Mouse (Mus musculus) T-helper 17 cell (primary cell): ENCODE data around the gene Unkl.

Source experiments
- in situ Hi-C, 2 experiments: fragments of 300-600 bp; cut with MboI, MseI; formaldehyde crosslinking; loops; 1 replicate in 1 of 2; 2 replicates in 1 of 2; pipeline ENCODE4 v1.15.1; 2025; ENCODE audit warnings: high pct_unique_total_duplicates in 2 of 2

The Unkl gene

DNA sequence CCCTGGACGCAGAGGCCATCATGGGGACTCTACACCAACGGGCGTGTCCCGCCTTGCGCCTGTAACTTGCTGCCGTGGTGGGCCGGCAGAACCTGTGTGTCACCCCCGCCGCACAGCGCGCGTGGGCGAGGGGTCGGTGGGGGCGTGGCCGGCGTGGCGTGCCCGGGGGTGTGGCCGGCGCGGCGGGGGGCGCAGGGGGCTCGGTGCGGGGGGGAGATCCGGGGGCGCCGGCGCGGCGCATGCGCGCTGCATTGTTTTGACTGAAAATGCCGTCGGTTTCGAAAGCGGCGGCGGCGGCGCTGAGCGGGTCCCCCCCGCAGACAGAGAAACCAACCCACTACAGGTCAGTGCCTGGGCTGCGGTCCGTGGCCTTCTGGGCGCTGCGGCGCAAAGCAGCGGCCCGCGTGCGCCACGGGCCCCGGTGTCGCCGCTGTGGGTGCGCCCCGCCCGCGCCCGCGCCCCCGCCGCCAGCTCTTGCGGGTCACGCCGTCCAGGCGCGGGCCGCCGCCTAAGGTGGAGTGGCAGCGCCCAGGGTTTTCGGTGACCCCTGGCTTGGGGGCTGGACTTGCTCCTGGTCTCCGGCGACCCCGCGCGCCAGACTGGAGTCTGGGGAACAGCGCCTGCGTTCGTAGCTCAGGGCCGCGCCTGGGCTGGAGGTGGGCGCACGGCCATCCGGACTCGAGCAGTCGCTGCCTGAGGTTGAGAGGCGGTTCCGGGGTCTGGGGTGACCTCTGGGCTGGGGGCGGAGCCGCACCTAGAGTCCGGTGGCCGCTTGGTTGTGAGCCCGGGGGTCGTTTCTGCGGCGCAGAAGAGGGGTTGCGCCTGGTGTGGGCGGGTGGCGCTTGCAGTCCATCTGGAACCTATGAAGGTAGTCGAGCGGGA lies at the start of gene Unkl:
Gene Unkl (plus strand): TSS at position 248 of the 882 bp plus-strand sequence.
- in situ Hi-C loops = loop anchor here (5.0 kb wide), 2 partner anchors 39 to 84 kb away; partner anchors contain the start of gene Ube2i (in 1 of the 2)

DNA sequence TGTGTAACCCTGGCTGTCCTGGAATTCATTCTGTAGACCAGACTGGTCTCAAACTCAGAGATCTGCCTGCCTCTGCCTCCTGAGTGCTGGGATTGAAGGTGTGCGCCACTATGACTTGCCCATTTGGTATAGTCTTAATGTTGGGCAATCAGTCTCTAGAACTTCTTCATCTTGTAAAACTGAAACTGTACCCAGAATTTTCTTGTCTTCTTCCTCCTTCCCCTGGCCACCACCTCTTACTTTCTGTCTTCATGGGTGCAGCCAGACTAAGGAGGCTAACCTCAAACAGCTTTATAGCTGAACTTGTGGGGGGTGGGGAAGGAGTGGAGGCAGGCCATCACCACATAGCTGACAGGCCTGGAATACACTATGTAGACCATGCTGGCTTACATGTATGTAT lies 49.4 kb upstream of the Unkl start:
- in situ Hi-C loops = no loop called here

DNA sequence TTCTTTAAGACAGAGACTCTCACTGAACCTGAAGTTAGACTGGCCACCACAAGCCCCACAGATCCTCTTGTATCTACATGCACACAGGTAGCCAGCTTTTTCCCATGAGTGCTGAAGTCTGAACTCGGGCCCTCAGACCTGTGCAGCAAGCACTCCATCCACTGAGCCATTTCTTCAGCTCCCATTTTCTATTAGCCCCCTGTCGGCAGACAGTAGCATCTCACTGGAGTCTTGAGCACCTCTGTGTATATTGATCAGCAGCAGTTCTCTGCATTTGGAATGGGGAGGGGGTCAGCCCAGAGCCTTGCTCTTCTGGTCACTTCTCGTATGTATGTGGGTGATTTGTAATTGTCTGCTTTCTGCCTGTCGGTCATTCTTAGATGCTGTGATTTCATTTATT lies 48.2 kb upstream of the Unkl start:
- in situ Hi-C loops = no loop called here

DNA sequence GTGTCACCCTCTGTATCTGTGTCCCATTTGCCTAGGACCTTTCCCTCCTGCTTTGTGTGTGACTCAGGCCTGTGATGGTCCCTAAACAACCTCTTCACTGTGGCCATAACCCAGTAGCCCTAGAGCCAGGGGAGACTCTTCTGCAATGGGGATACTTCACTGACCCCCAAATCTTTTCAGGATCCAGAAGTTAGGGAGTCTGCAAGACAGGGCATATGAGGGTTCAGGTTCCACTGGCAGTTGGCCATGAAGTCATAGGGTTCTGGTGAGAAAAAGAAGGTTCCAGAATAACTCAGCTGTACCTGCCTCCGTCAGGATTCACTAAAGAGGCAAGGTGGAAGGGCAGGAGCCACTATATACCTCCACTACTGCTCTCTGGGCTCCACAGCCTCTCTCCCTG lies 26.0 kb upstream of the Unkl start, which contains the start of gene Ccdc154:
Gene Ccdc154 (plus strand): TSS at position 301 of the 400 bp plus-strand sequence.
- in situ Hi-C loops = no loop called here

DNA sequence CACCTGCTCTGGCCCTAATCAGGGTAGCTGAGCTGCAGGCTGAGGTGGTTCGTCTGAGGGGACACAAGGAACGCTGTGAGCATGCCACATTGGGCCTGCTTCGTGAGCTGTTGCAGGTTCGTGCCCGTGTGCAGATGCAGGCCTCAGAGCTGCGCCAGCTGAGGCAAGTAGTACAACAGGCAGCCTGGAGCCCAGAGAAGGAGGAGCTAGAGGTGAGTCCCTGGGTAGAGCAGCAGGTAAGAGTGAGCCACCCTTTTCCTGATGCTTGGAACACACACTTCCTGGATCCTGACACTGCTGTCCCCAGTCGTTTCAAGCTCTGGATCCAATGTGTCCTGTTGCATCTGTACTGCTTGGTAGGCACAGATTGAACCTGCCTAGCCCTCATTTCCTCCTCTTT lies 24.8 kb upstream of the Unkl start:
- in situ Hi-C loops = no loop called here

DNA sequence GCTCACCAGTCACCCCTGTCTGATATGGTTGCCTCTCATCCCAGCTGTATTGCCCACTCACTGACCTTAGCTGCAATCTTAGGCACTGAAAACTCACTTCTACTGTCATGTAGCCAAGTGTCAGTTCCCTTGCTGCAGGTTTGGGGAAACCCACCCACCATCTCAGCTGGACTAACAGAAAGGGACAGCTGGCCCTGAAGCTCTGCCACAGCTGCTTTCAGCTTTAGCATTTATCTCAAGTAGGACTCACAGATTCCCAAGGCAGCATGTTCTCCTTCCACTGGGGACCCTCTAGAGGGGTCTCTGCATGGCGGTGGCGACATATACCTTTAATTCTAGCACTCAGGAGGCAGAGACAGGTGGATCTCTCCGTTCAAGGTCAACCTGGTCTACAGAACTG lies 23.4 kb upstream of the Unkl start:
- in situ Hi-C loops = no loop called here

DNA sequence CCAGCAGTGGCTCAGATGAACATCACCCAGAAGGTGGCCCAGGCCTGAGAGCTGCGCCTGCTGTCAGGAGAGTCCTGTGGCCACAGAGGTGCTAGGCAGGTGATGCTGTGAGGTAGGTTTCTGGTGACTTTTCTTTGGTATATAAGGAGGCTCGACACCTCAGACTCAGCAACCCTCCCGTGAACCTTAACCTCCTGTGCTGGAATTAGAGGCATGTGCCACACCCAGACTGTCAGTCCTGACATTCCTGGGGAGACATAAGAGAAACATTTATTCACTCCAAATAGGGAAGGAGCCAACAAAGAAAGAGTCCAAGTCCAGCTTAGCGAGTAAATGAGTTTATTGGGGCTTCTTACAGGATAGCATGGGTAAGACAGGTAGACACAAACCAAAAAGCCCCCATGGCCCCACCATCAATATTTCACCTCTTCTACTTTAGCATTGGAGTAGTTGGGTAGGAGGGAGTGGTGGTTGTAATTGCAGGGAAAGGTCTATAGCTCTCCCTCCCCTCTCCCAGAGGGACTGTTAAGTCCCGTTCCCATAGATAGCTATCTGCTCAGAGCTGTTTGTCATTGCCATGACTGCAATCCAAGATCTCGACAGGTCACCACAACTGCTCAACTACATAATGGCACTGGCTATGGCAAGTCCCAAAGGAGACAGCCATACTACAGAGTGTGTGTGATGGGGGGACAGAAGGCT lies 22.1 kb upstream of the Unkl start:
- in situ Hi-C loops = no loop called here

DNA sequence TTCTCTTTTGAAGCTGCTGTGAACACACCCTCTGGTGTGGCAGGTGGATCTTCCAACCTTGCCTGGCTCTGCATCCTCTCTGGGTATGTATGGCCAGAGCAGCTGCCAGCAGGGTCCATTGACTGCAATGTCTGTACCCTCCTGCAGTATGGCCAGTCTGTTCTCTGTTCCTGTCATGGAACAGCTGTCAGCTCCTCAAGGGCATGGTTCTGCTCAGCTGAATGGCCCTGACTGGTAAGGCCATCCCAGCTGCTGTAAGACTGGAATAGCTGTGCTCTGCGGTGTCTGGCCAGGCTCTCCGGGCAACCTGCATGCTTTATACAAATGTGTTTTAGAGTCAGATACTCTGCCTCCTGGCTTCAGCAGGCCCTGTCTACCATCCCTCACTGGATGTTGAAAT lies 18.5 kb upstream of the Unkl start:
- in situ Hi-C loops = no loop called here

DNA sequence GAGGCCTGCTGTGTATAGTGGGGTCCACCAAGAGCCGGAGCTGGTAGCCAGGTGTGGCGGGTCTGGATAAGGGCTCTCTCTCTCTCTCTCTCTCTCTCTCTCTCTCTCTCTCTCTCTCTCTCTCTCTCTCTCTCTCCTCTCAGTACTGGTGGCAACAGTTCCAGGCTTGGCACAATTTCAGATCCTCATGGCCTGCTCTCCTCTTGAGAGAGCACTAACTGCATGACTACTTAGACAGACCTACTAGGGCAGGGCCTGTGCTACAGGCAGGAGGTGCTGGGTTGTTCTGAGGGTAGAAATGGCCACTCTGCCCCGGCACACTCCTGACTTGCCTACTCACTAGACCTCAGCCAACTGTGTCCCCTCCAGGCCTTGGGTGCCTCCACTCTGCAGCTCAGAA lies 15.6 kb upstream of the Unkl start:
- in situ Hi-C loops = no loop called here

DNA sequence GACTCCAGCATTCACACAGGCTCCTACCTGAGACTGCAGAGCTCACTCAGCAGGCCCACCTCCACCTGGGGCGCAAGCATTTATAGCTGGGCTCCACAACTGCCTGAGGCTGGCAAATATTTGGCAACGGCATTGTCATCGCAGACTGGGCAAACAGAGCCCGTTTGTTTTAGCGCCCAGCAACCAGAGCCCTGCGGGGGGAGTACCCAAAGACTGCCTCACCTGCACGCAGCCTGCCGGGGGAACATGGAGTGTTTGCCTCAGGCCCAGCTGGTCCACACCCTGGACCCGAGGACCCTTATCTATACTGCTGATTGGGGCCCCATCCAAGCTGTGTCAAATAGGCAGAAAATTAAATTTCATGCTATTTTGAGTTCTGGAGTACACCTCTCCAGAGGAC lies 12.8 kb upstream of the Unkl start, which contains the start of gene Gm38655:
Gene Gm38655 (minus strand): TSS at position 61 of the 400 bp plus-strand sequence.
- in situ Hi-C loops = no loop called here

DNA sequence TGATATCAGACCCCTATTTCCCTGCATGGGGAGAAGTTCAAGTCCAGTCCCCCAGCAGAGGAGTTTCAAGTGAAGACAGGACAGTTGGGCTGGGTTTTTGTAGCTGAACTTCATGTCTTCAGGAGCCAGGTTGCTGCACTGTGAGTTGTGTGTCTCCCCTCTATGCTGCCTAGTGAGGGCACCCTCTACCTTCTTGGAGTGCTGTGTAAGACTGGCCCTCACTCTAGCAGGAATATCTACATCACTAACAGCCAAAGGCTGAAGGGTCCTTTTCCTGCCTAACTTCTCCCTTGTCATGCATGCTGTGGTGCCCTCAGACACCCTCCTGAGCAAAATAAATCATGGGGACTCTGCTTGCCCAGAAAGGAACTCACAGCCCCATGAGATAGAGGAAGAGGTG lies 5.0 kb upstream of the Unkl start:
- in situ Hi-C loops = no loop called here

DNA sequence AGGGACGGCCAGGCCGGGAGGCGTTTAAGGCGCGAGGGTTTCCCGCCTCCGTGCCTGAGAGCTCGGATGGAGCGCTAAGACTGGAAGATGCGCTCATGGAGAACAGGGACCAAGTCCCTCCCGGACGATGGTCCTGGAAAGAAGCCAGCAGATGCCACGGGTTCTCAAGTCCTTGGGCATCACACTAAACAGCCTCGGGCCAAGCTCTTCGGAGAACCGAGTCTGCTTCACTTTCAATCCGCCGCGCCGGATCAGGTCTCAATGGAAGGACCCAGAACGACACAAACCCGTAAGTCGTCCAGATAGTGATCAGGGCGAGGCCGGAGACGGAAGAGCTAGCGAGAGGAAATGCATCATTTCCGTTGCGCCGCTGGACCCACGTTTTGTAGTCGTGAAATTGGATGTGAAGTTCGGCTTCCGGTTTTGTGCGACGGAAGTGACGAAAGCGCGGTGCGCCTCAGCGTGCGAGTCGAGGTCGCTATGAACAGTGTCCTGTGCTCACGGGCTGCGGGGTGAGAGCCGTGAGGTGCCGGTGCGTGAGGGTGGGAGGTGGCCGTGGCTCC lies 4.0 kb upstream of the Unkl start, which contains the start of gene BC003965:
Gene BC003965 (plus strand): TSS at position 426 of the 563 bp plus-strand sequence.
- in situ Hi-C loops = no loop called here

DNA sequence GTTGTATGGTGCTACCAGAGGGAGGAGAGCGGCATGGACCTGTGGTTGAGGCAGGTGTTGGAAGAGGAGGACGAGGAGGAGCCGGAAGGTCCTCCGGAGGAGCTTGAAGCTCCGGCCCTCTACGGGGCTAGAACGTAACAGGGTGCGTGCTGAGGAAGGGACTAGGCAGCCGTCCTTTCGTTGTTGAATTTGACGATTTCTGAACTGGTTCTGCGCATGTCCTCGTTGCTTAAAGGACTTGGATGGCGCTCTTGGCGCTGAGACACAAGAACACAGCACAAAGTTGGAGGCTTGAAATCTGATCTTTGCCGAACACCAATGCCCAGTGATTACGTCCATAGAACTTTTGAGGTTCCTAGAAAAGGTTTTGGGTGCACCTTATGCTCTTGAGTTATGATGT lies 3.2 kb upstream of the Unkl start:
- in situ Hi-C loops = loop anchor here (5.0 kb wide), 2 partner anchors 42 to 87 kb away; partner anchors contain the start of gene Ube2i (in 1 of the 2)

DNA sequence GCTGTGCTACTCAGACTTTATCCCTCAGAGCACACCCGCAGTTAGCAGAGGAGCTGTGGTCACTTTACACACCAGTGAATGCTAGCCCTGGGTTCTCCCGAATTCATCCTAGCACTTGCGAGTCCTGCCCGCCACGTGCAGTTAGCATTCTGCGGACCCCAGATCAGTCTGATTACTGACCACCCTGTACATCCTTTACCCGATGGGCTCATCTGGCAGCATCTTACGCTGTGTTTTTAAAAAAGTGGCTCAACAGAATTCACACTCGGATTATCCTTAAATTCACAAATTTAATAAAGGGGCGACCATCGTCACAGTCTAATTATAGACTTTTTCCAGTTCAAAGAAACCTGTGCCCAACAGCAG lies 430 bp upstream of the Unkl start:
- in situ Hi-C loops = loop anchor here (5.0 kb wide), 2 partner anchors 40 to 85 kb away; partner anchors contain the start of gene Ube2i (in 1 of the 2)

DNA sequence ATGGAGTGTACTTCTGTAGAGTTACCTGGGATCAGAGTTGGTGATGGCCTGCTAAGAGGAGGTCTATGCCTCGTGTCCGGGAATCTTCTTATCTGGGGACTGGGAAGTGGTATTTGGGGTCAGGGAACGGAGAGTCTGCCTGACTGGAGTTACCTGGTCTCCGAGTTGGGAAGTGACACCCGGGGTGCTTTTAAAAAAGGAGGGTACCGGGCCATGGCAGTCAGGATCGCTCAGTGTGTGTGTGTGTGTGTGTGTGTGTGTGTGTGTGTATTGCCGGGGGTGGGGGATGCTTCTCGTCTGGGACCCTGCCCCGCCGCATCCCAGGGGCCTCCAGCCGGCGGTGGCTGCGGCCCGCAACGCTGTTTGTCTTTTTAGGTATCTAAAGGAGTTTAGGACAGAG lies 894 bp downstream of the Unkl start:
- in situ Hi-C loops = loop anchor here (5.0 kb wide), 2 partner anchors 38 to 83 kb away; partner anchors contain the start of gene Ube2i (in 1 of the 2)

DNA sequence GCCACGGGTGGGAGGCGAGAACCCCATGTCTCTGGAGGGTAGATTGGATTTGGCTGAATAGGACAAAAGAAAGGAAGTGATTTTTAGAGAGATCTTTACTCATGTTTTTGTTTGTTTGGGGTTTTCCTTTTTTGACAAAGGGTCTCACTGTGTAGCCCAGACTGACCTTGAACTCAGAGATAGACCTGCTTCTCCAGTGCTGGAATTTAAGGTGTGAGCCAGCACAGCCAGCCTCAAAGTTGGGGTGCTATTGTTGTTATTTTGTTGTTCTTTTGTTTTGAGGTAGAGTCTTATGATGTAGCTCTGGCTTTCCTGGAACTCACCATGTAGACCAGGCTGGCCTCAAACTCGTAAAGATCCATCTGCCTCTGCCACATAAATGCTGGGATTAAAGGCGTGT lies 14.2 kb downstream of the Unkl start:
- in situ Hi-C loops = no loop called here

DNA sequence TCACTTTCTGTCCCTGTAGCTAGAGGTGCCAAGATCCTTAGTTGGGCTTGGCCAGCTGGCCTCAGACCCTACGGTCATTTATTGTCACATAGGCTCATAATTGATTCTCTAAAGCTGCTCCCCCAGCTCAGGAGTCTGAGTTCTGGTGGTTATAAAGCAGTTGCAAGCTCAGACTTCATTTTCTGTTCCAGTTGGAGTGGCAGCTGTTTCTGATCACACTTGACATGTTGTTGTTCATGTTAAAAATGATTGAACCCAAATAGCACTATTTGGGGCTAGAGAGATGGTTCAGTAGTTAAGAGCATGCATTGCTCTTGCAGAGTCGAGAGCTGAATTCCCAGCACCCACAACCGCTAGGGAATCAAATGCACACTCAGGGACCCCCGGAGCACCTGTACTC lies 21.8 kb downstream of the Unkl start:
- in situ Hi-C loops = no loop called here

DNA sequence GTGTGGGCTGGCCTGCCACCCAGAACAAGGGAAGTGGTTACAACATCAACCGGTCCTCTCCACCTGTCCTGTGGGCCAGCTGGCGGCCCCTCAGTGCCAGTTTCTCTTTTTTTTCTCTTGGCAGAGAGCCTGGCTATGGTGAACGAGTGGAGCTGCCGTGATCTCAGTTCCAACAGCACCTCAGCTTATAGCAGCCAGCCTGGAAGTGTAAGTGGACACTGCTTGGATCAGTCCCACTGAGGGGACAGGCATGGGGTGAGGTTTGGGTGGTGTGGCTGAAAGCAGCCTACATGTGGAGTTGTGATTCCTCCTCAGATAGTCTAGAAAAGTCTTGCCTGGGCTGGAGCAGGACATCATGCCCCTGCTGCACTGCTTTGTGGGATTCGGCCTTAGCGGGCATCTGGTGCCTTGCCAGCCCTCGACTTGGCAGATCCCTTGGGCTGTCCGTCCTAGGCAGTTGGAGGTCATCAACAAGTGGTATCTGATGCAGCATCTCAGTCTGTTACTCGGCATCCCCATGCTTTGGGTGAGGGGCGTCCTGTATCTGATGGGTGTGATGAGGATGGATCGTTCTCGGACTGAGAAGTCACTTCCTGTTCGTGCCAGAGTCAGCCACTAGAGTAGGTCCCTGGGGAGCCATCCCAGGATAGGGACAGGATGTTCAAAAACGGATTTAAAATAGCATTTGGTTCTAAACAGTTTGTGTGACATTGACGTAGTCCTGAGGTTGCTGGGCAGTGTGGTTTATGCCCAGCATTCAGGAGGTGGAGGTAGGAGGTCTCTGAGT lies 22.7 kb downstream of the Unkl start:
- in situ Hi-C loops = no loop called here

DNA sequence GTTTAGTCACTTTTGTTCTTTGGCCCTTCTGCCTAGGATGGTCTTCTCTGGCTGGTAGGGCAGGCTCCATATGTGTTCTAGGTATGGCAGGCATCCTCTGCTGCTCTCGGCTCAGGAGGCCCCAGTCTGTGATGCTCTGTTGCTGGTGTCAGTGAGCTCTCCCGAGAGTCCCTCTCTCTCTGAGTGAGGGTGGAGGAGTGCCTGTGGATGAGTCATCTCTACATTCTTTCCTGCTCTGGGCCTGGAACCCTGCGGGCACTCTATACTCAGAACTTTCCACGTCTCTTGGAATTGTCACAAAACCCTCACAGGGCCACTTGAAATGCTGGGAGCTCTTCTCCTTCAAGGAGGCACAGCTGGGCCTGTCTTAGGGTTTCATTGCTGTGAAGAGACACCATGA lies 23.5 kb downstream of the Unkl start:
- in situ Hi-C loops = no loop called here

DNA sequence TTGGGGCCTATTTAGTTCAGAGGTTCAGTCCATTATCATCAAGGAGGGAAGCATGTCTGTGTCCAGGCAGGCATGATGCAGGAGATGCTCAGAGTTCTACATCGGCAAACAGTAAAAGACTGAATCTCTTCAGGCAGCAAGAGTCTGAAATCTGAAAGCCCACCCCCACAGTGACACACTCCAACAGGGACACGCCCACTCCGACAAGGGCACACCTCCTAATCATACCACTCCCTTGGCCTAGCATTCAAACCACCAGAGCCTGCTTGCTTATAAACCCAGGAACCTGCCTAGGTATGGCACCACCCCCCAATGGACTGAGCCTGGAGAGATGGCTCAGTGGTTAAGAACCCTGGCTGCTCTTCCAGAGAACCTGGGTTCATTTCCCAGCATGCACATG lies 27.2 kb downstream of the Unkl start:
- in situ Hi-C loops = no loop called here

DNA sequence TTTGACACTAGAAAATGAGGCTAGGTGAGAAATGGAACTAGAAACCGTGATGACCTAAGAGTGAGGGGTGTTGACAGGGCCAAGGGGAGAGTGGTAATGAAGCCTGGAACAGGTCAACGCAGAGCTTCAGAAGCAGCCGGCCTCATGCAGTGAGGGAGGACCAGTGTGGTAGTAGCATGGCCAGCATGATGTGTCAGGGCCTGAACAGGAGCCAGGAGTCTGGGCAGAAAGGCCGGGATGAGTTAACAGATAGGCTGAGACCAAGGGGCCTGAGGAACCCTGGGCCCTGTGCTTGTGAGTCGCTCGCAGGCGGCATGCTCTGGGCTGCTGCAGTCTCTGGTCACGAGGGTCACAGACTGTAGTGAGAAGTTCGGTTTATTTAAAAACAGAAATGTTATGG lies 30.8 kb downstream of the Unkl start:
- in situ Hi-C loops = no loop called here
